Mouse (Mus musculus) olfactory bulb, adult 2 months (tissue): ENCODE data around the gene Fam189b. TPM values are rescaled to one million over a fixed set of nuclear protein-coding genes. Genes with fewer than 3 reads are reported as not detected.
A peak's percentile ranks its signal among the peaks of the same experiment; 100 is the strongest.

Experiments
- H3K27ac ChIP-seq: fragments of 200-500 bp; 2 replicates; pipeline ENCODE4 v1.5.1; 2012; ENCODE audit warnings: low read depth, low read length; ENCODE audit not compliant: insufficient read depth
- H3K4me1 ChIP-seq: fragments of 200-500 bp; 2 replicates; pipeline ENCODE4 v1.6.1; 2012; ENCODE audit warnings: low read length; ENCODE audit not compliant: control insufficient read depth, insufficient read depth
- H3K4me3 ChIP-seq: fragments of 200-500 bp; 2 replicates; pipeline ENCODE4 v1.5.1; 2012; ENCODE audit warnings: mild to moderate bottlenecking, low read depth, low read length, moderate library complexity; ENCODE audit not compliant: insufficient read depth
- CTCF ChIP-seq: fragments of 200-500 bp; IDR thresholded peaks from 2 replicates; pipeline ENCODE4 v1.5.1; 2012; ENCODE audit warnings: low read depth, mild to moderate bottlenecking, low read length, moderate library complexity; ENCODE audit not compliant: insufficient read depth
- POLR2A ChIP-seq: fragments of 200-500 bp; IDR thresholded peaks from 2 replicates; pipeline ENCODE4 v1.6.1; 2012; ENCODE audit warnings: mild to moderate bottlenecking, low read depth, low read length, moderate library complexity; ENCODE audit not compliant: insufficient read depth
- WGBS: fragments of 180-500 bp; shearing (Covaris S2); methylation state at CpG from one replicate; pipeline ENCODE4 v1.1.7; 2018; 5-methylcytosine and 5-hydroxymethylcytosine counted together
- polyA plus RNA-seq: library from polyadenylated mRNA; stranded (reverse); fragments of >200 nt; gene quantifications from 2 replicates; pipeline ENCODE4 v1.2.4, GENCODE M21; 2012; ENCODE audit warnings: low replicate concordance; ENCODE audit not compliant: missing spikeins, insufficient read depth, insufficient read length

Gene Fam189b
- polyA plus RNA-seq, 1 experiment, result not detected

GRCm38 (mm10) chr3:89178107-89178385 lies 4.9 kb upstream of the Fam189b start:
- Histone ChIP-seq H3K4me1 (peaks cover 7% of the 10 kb centered on the region; the same call in 1 of the 2 replicates), H3K4me3 (peak overlapping the region; percentile 56), H3K27ac (0 out of 2 replicates have a peak overlapping the region, but pooled peaks have one; percentile 1)
- TF ChIP-seq POLR2A, result no peak
- no peak for TF ChIP-seq CTCF
- WGBS, result 6% methylated on average over 6 of the region's 6 CpGs

GRCm38 (mm10) chr3:89179056-89179455 lies 3.9 kb upstream of the Fam189b start:
- WGBS, result 90% methylated on average over 11 of the region's 11 CpGs
- TF ChIP-seq CTCF (no peak), POLR2A (no peak)
- H3K27ac ChIP-seq, result no peak overlapping the region

GRCm38 (mm10) chr3:89181749-89182500 lies 1.0 kb upstream of the Fam189b start:
- H3K27ac ChIP-seq, result no peak overlapping the region
- TF ChIP-seq POLR2A (no peak), CTCF (no peak)
- peaks cover 22% of the 10 kb centered on the region for H3K4me1 ChIP-seq
- H3K4me3 ChIP-seq, result no peak overlapping the region
- WGBS, result 92% methylated on average over 27 of the region's 27 CpGs

More at GRCm38 (mm10) chr3:89179056-89179455, 3.9 kb upstream of the Fam189b start:
- Histone ChIP-seq H3K4me3 (no peak overlapping the region), H3K4me1 (peaks cover 9% of the 10 kb centered on the region; the same call in 1 of the 2 replicates)

- H3K4me3 ChIP-seq, result no peak overlapping the region; the same call in 1 of the 2 replicates
- H3K4me1 ChIP-seq, result peaks cover 22% of the 10 kb centered on the region
- WGBS, result 47% methylated on average over 7 of the region's 7 CpGs
- TF ChIP-seq POLR2A (no peak), CTCF (no peak)
- H3K27ac ChIP-seq, result no peak overlapping the region
Observed at GRCm38 (mm10) chr3:89182531-89183057, 349 bp upstream of the Fam189b start.

- TF ChIP-seq CTCF (no peak), POLR2A (no peak)
- peak overlapping the region; percentile 77 for H3K4me3 ChIP-seq
- H3K4me1 ChIP-seq, result peaks cover 31% of the 10 kb centered on the region
- WGBS, result 26% methylated on average over 6 of the region's 6 CpGs
- no peak overlapping the region; the same call in 1 of the 2 replicates for H3K27ac ChIP-seq
Observed at GRCm38 (mm10) chr3:89183959-89184315, 994 bp downstream of the Fam189b start.

GRCm38 (mm10) chr3:89187197-89187596 lies 4.3 kb downstream of the Fam189b start:
- Histone ChIP-seq H3K27ac (no peak overlapping the region), H3K4me1 (peaks cover 28% of the 10 kb centered on the region), H3K4me3 (no peak overlapping the region)
- WGBS, result 54% methylated on average over 23 of the region's 23 CpGs
- TF ChIP-seq CTCF (no peak), POLR2A (no peak)

GRCm38 (mm10) chr3:89187690-89188477 lies 4.9 kb downstream of the Fam189b start:
- H3K4me3 ChIP-seq, result no peak overlapping the region; the same call in 1 of the 2 replicates
- peak overlapping the region; percentile 44; the same call in 1 of the 2 replicates for H3K27ac ChIP-seq
- peaks cover 26% of the 10 kb centered on the region for H3K4me1 ChIP-seq
- TF ChIP-seq CTCF (no peak), POLR2A (no peak)
- WGBS, result 70% methylated on average over 18 of the region's 18 CpGs

- peaks cover 26% of the 10 kb centered on the region for H3K4me1 ChIP-seq
- no peak for TF ChIP-seq CTCF
- no peak for TF ChIP-seq POLR2A
- H3K27ac ChIP-seq, result peak overlapping the region; percentile 44; the same call in 1 of the 2 replicates
- WGBS, result 52% methylated on average over 12 of the region's 12 CpGs
- no peak overlapping the region; the same call in 1 of the 2 replicates for H3K4me3 ChIP-seq
Observed at GRCm38 (mm10) chr3:89188478-89188875, 5.5 kb downstream of the Fam189b start.

GRCm38 (mm10) chr3:89190436-89190835 lies 7.5 kb downstream of the Fam189b start:
- Histone ChIP-seq H3K4me1 (peaks cover 11% of the 10 kb centered on the region), H3K4me3 (no peak overlapping the region), H3K27ac (no peak overlapping the region)
- no peak for TF ChIP-seq CTCF
- no peak for TF ChIP-seq POLR2A
- 89% methylated on average over 8 of the region's 8 CpGs for WGBS
